Mouse (Mus musculus) embryo, embryonic 9.5 days (tissue): Measurements from ENCODE around the gene Galnt13.
"Not testable (repeated sequence)": the region's sequence is repeated elsewhere in the genome, so short reads cannot be mapped to it uniquely, and the experiment has no call there.

Experiments
- DNase-seq: peaks from one replicate; pipeline ENCODE4 v3.0.0-alpha.2; 2017; ENCODE audit errors: extremely low spot score

Galnt13 gene

GRCm38 (mm10) chr2:54915088-54915670 lies 479.1 kb downstream of the Galnt13 start:
- DNase-seq = no peak

DNA sequence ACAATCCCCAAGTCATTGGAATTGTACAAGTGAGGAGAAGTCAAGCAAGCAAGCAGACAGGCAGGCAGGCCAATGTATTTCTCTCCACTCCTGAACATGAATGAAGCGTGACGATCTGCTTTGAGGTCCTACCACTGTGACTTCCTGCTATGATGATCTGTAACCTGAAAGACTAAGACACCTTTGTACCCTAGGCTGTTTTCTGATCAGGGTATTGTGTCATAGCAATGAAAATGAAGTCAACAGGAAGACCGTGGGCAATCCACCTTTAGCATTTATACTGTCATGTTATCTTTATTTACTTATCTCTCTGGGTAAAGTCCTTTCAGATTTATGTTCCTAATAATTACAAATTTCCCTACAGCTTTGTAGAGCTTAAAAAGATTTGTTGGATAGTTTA lies 500.3 kb downstream of the Galnt13 start:
- no peak for DNase-seq

GRCm38 (mm10) chr2:54937306-54937705 lies 501.2 kb downstream of the Galnt13 start:
- no peak for DNase-seq

GRCm38 (mm10) chr2:54938075-54938474 lies 502.0 kb downstream of the Galnt13 start:
- no peak for DNase-seq

DNA sequence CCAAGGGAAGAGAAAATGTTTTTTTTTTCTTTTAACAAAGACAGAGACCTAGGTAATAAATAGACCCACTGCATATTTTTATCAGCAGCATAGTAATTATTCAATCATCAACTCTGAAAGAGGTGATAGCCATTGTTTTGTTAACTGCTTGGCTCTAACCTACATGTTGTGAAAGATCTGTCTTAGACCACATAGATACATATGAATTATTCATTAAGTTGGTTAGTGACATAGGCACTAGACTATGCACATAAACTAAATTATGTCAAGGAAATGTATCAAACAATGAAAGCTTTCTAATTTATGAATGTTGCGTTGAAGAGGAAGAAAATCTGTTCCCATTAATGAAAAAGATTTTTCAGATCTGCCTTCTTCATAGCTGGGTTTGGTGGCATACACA lies 507.3 kb downstream of the Galnt13 start:
- no peak for DNase-seq

DNA sequence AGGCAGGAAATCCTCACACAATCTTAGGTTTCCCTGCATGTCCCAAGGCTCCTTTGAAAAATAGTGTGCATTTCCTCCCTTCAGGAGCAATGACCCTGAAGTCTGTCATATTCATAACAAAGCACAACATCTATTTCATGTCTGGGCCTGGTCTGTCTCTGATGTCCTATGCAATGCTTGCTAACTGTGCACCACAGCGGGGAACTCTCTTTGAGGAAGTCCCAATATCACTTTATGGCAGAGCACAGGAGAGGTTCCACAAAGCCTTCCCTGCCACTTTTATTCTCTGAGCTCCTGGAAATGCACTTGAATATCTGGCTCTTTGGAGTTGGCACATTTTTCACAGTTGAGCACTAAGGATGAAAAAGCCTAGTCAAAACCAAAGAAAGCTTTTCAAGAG lies 547.7 kb downstream of the Galnt13 start:
- DNase-seq = no peak

GRCm38 (mm10) chr2:55022539-55022938 lies 586.4 kb downstream of the Galnt13 start:
- DNase-seq = not testable (repeated sequence)

DNA sequence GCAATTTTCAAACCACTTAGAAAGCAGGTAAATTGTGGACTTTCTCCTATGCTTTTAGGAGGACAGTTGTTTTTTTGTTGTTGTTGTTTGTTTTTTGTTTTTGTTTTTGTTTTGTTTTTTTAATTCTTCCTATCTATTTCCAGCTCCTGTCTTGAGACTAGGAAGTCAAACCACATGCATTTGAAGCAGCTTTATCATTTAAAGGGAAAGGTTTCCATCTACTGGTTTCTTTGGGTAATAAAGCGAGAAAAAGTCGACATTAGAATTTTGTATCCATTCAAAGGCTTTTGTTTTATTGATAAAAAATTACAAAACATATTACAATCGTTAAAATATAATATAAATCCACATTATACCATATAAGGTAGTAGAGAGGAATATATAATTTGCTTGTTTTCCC lies 598.5 kb downstream of the Galnt13 start:
- no peak for DNase-seq

DNA sequence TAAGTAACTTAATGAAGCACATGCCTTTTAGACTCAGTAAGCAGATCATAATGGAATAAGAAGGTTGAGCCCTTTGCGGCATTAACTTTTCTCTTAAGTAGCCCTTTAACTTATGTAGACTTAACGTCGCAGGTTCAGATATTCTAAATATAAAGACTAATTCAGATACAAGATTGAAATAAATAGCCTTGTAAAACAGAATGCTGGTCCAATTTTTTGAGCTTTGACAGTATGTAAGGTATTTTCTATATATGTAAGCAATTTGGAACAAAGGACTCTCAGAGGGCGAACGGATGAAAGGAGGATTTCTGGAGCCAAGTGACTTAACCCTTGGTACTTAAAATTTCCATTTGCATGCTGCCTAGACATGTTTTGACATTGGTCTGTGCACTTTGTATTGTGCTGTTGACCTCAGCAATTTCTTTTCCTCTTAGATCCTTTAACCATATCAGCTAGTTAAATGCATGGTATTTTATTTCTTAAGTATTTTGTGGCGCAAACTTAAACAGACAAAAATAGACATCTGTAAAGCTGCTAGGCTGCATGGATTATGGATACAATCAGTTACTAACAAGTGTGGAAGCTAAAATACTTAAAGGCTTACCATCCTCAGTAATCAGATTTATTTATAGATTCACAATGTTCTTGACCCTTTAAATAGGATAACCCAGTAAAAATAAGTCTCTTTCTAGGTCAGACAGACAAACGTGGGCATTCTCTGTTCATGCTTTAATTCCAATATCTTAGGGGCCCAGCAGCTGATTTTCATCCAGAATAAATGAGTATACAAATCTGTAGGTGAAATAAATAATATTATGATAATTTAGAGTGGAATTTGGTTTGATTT lies 629.6 kb downstream of the Galnt13 start:
- DNase-seq = no peak

GRCm38 (mm10) chr2:55085580-55085979 lies 649.5 kb downstream of the Galnt13 start:
- DNase-seq = no peak

GRCm38 (mm10) chr2:55088034-55088433 lies 651.9 kb downstream of the Galnt13 start:
- no peak for DNase-seq

GRCm38 (mm10) chr2:55090332-55090731 lies 654.2 kb downstream of the Galnt13 start:
- no peak for DNase-seq

DNA sequence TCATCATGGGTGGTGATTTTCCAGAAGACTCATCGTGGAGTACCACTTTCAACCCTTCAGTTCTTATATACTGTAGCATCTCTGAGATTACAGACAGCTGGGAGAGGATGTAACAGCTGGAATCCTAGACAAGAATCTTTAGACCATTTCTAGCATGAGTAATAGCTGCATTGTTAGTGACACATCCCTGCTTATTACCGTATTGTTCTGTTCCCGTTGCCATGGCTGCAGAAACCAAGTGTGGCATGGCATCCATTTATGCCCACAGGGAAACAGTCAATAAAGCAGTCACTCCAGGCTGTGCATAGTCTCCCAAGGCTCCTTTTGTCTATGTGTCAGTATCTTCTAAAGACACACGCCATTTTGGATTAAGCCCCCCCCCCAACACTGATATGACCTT lies 655.4 kb downstream of the Galnt13 start:
- DNase-seq = peak; percentile 26

- DNase-seq = no peak
Measured at GRCm38 (mm10) chr2:55099100-55099499, 663.0 kb downstream of the Galnt13 start.

DNA sequence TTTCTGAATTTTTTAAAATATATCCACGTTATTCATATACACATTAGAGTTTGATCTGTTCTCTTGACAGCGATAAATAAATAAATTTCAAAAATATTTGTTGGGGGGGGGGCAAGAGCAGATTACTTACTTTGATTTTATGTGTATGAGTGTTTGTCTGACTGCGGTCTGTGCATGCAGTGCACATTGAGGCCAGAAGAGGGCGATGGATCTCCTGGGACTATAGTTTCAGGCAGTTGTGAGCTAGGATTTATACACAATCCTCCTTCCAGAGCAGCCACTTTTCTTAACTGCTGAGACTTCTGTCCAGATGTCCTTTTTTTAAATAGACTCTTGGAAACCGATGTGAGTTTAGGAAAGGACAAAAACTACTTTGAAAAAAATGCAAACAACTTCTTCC lies 665.2 kb downstream of the Galnt13 start:
- no peak for DNase-seq

DNA sequence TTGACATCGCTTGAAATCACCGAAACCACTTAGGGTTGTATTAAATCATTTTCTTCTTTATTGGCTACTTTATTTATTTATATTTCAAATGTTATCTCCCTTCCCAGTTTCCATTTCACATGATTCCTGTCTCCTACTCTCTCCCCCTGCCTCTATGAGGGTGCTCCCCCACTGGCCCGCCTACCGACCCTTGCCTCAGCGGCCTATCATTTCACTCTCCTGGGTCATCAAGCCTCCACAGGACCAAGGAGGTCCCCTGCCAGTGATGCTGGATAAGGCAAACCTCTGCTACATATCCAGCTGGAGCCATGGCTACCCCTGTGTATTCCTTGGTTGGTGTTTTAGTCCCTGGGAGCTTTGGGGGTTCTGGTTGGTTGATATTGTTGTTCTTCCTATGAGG lies 667.4 kb downstream of the Galnt13 start:
- DNase-seq = no peak

- no peak for DNase-seq
Measured at GRCm38 (mm10) chr2:55107828-55108227, 671.7 kb downstream of the Galnt13 start.

- DNase-seq = no peak
Measured at GRCm38 (mm10) chr2:55153089-55153488, 717.0 kb downstream of the Galnt13 start.

GRCm38 (mm10) chr2:55164781-55165180 lies 728.7 kb downstream of the Galnt13 start:
- DNase-seq = no peak
